Mouse (Mus musculus): ENCODE measurements around the gene Ramp2. TPM values are rescaled to one million over a fixed set of nuclear protein-coding genes. Genes with fewer than 3 reads are reported as not detected.
A peak's percentile ranks its signal among the peaks of the same experiment; 100 is the strongest.

Ramp2 gene
- polyA plus RNA-seq, 1 experiment, result 20.5 TPM

- peaks cover 16% of the 10 kb centered on the region for H3K27me3 ChIP-seq (ENCODE audit: control insufficient read depth, insufficient read depth, low read length)
- peak; percentile 57 for DNase-seq
- no peak for TF ChIP-seq POLR2A (IDR thresholded peaks at IDR 0.05; ENCODE audit: control insufficient read depth, extremely low read depth, insufficient read depth, low read length, poor library complexity)
- no peak for TF ChIP-seq CTCF (IDR thresholded peaks at IDR 0.05; ENCODE audit: borderline replicate concordance, control insufficient read depth, extremely low read depth, insufficient read depth, low read length, poor library complexity)
- WGBS, result 47% methylated on average over 14 of the region's 14 CpGs
- no peak overlapping the region for H3K4me3 ChIP-seq (ENCODE audit: control insufficient read depth, insufficient read depth, low read length)
- no peaks in the 10 kb centered on the region for H3K36me3 ChIP-seq (ENCODE audit: control insufficient read depth, insufficient read depth, low read length)
- peaks cover 6% of the 10 kb centered on the region for H3K4me1 ChIP-seq (replicated peaks; ENCODE audit: control insufficient read depth, insufficient read depth, low read length)
- H3K27ac ChIP-seq (ENCODE audit: control insufficient read depth, insufficient read depth, low read length), result no peak overlapping the region
Observed at GRCm38 (mm10) chr11:101248258-101248994, 2.6 kb downstream of the Ramp2 start.

- 91% methylated on average over 2 of the region's 2 CpGs for WGBS
- TF ChIP-seq CTCF (IDR thresholded peaks at IDR 0.05; ENCODE audit: borderline replicate concordance, control insufficient read depth, extremely low read depth, insufficient read depth, low read length, poor library complexity) (no peak), POLR2A (IDR thresholded peaks at IDR 0.05; ENCODE audit: control insufficient read depth, extremely low read depth, insufficient read depth, low read length, poor library complexity) (no peak)
- H3K4me3 ChIP-seq (ENCODE audit: control insufficient read depth, insufficient read depth, low read length), result no peak overlapping the region
- no peak for DNase-seq
- peaks cover 7% of the 10 kb centered on the region for H3K27me3 ChIP-seq (ENCODE audit: control insufficient read depth, insufficient read depth, low read length)
- H3K36me3 ChIP-seq (ENCODE audit: control insufficient read depth, insufficient read depth, low read length), result no peaks in the 10 kb centered on the region
- H3K4me1 ChIP-seq (replicated peaks; ENCODE audit: control insufficient read depth, insufficient read depth, low read length), result peaks cover 9% of the 10 kb centered on the region
- H3K27ac ChIP-seq (ENCODE audit: control insufficient read depth, insufficient read depth, low read length), result no peak overlapping the region
Observed at GRCm38 (mm10) chr11:101251031-101251430, 5.2 kb downstream of the Ramp2 start.

- H3K27ac ChIP-seq (ENCODE audit: control insufficient read depth, insufficient read depth, low read length), result no peak overlapping the region
- H3K4me1 ChIP-seq (replicated peaks; ENCODE audit: control insufficient read depth, insufficient read depth, low read length), result peaks cover 3% of the 10 kb centered on the region
- no peak for DNase-seq
- 5% methylated on average over 7 of the region's 7 CpGs for WGBS
- H3K4me3 ChIP-seq (ENCODE audit: control insufficient read depth, insufficient read depth, low read length), result peak overlapping the region; percentile 86
- H3K36me3 ChIP-seq (ENCODE audit: control insufficient read depth, insufficient read depth, low read length), result no peaks in the 10 kb centered on the region
- no peak for TF ChIP-seq POLR2A (IDR thresholded peaks at IDR 0.05; ENCODE audit: control insufficient read depth, extremely low read depth, insufficient read depth, low read length, poor library complexity)
- no peak for TF ChIP-seq CTCF (IDR thresholded peaks at IDR 0.05; ENCODE audit: borderline replicate concordance, control insufficient read depth, extremely low read depth, insufficient read depth, low read length, poor library complexity)
- H3K27me3 ChIP-seq (ENCODE audit: control insufficient read depth, insufficient read depth, low read length), result no peaks in the 10 kb centered on the region; the same call in 1 of the 2 replicates
Observed at GRCm38 (mm10) chr11:101252941-101253340, 7.1 kb downstream of the Ramp2 start.

GRCm38 (mm10) chr11:101253613-101254389, 8.0 kb downstream of the Ramp2 start, which contains the start of gene Vps25:
TSS of gene Vps25 (plus strand) at chr11:101253707.
- Histone ChIP-seq H3K4me3 (ENCODE audit: control insufficient read depth, insufficient read depth, low read length) (peak within 1 kb of the TSS; percentile 86), H3K36me3 (ENCODE audit: control insufficient read depth, insufficient read depth, low read length) (peaks cover 1% of the 10 kb centered on the region; the same call in 1 of the 2 replicates), H3K27ac (ENCODE audit: control insufficient read depth, insufficient read depth, low read length) (no peak within 1 kb of the TSS), H3K27me3 (ENCODE audit: control insufficient read depth, insufficient read depth, low read length) (no peaks in the 10 kb centered on the region), H3K4me1 (replicated peaks; ENCODE audit: control insufficient read depth, insufficient read depth, low read length) (peaks cover 3% of the 10 kb centered on the region)
- peak; percentile 84 for DNase-seq
- WGBS, result under 1% methylated on average over 40 of the region's 40 CpGs
- TF ChIP-seq POLR2A (IDR thresholded peaks at IDR 0.05; ENCODE audit: control insufficient read depth, extremely low read depth, insufficient read depth, low read length, poor library complexity) (peak; percentile 82; the same call in 1 of the 2 replicates), CTCF (IDR thresholded peaks at IDR 0.05; ENCODE audit: borderline replicate concordance, control insufficient read depth, extremely low read depth, insufficient read depth, low read length, poor library complexity) (peak; percentile 39; the same call in 1 of the 2 replicates)

- peaks cover 7% of the 10 kb centered on the region; the same call in 1 of the 2 replicates for H3K27me3 ChIP-seq (ENCODE audit: control insufficient read depth, insufficient read depth, low read length)
- 94% methylated on average over 13 of the region's 13 CpGs for WGBS
- H3K4me1 ChIP-seq (replicated peaks; ENCODE audit: control insufficient read depth, insufficient read depth, low read length), result peaks cover 15% of the 10 kb centered on the region
- TF ChIP-seq CTCF (IDR thresholded peaks at IDR 0.05; ENCODE audit: borderline replicate concordance, control insufficient read depth, extremely low read depth, insufficient read depth, low read length, poor library complexity) (no peak), POLR2A (IDR thresholded peaks at IDR 0.05; ENCODE audit: control insufficient read depth, extremely low read depth, insufficient read depth, low read length, poor library complexity) (no peak)
- H3K4me3 ChIP-seq (ENCODE audit: control insufficient read depth, insufficient read depth, low read length), result no peak overlapping the region
- peaks cover 6% of the 10 kb centered on the region; the same call in 1 of the 2 replicates for H3K36me3 ChIP-seq (ENCODE audit: control insufficient read depth, insufficient read depth, low read length)
- no peak overlapping the region for H3K27ac ChIP-seq (ENCODE audit: control insufficient read depth, insufficient read depth, low read length)
- no peak for DNase-seq
Observed at GRCm38 (mm10) chr11:101255826-101256775, 10.3 kb downstream of the Ramp2 start.

Data from thymus, adult 2 months (tissue).